Mouse (Mus musculus): ENCODE data around the gene Gm17535. TPM values are rescaled to one million over a fixed set of nuclear protein-coding genes. Genes with fewer than 3 reads are reported as not detected.
"Not testable (repeated sequence)": the region's sequence is repeated elsewhere in the genome, so short reads cannot be mapped to it uniquely, and the experiment has no call there.

Gene Gm17535
- total and polyA plus RNA-seq, 2 experiments from 2014 or later = not detected

DNA sequence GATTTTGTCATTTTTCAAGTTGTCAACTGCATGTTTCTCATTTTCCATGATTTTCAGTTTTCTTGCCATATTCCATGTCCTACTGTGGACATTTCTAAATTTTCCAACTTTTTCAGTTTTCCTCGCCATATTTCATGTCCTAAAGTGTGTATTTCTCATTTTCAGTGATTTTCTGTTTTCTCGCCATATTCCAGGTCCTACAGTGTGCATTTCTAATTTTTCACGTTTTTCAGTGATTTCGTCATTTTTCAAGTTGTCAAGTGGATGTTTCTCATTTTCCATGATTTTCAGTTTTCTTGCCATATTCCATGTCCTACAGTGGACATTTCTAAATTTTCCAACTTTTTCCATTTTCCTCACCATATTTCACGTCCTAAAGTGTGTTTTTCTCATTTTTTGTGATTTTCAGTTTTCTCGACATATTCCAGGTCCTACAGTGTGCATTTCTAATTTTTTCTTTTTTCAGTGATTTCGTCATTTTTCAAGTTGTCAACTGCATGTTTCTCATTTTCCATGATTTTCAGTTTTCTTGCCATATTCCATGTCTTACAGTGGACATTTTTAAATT lies 22.3 kb upstream of the Gm17535 start:
- H3K9me3 ChIP-seq (ENCODE audit: low read length); H3K4me3 ChIP-seq (ENCODE audit: low read length); H3K27ac ChIP-seq; H3K4me2 ChIP-seq (ENCODE audit: low read depth, low read length); H3K9ac ChIP-seq (replicated peaks; ENCODE audit: low read length); ATAC-seq; H3K36me3 ChIP-seq (ENCODE audit: insufficient read depth, low read length); H3K27me3 ChIP-seq (ENCODE audit: insufficient read depth, low read length); DNase-seq (ENCODE audit: low spot score); H3K4me1 ChIP-seq (ENCODE audit: insufficient read depth, low read length): not testable (repeated sequence)
- WGBS = 96% methylated on average over 2 of the region's 7 CpGs

DNA sequence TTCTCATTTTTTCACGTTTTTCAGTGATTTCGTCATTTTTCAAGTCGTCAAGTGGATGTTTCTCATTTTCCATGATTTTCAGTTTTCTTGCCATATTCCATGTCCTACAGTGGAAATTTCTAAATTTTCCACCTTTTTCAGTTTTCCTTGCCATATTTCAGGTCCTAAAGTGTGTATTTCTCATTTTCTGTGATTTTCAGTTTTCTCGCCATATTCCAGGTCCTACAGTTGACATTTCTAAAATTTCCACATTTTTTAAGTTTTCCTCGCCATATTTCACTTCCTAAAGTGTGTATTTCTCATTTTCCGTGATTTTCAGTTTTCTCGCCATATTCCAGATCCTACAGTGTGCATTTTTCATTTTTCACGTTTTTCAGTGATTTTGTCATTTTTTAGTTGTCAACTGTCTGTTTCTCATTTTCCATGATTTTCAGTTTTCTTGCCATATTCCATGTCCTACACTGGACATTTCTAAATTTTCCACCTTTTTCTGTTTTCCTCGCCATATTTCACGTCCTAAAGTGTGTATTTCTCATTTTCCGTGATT lies 21.6 kb upstream of the Gm17535 start, which contains the start of gene Gm10721:
Gm10721 (plus strand) TSS at position 408 of the 547 bp plus-strand sequence.
- H3K4me2 ChIP-seq (ENCODE audit: low read depth, low read length); DNase-seq (ENCODE audit: low spot score): not testable (repeated sequence)
- WGBS = no CpG with 5 or more reads among the region's 11 CpGs

DNA sequence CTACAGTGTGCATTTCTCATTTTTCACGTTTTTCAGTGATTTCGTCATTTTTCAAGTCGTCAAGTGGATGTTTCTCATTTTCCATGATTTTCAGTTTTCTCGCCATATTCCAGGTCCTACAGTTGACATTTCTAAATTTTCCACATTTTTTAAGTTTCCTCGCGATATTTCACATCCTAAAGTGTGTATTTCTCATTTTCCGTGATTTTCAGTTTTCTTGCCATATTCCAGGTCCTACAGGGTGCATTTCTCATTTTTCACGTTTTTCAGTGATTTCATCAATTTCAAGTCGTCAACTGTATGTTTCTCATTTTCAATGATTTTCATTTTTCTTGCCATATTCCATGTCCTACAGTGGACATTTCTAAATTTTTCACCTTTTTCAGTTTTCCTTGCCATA lies 19.0 kb upstream of the Gm17535 start, which contains the start of gene Gm10720:
Gm10720 (plus strand) TSS at position 301 of the 400 bp plus-strand sequence.
- 58% methylated on average over 4 of the region's 9 CpGs for WGBS

More for the DNA sequence above, 21.6 kb upstream of the Gm17535 start, which contains the start of gene Gm10721:
- not testable (repeated sequence) for H3K9me3 ChIP-seq (ENCODE audit: low read length); H3K27me3 ChIP-seq (ENCODE audit: insufficient read depth, low read length); H3K4me1 ChIP-seq (ENCODE audit: insufficient read depth, low read length); H3K36me3 ChIP-seq (ENCODE audit: insufficient read depth, low read length); H3K27ac ChIP-seq; H3K4me3 ChIP-seq (ENCODE audit: low read length); H3K9ac ChIP-seq (replicated peaks; ENCODE audit: low read length)
- peak; percentile 68 for ATAC-seq

DNA sequence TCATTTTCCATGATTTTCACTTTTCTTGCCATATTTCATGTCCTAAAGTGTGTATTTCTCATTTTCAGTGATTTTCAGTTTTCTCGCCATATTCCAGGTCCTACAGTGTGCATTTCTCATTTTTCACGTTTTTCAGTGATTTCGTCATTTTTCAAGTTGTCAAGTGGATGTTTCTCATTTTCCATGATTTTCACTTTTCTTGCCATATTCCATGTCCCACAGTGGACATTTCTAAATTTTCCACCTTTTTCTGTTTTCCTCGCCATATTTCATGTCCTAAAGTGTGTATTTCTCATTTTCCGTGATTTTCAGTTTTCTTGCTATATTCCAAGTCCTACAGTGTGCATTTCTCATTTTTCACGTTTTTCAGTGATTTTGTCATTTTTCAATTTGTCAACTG lies 18.5 kb upstream of the Gm17535 start:
- not testable (repeated sequence) for H3K9ac ChIP-seq (replicated peaks; ENCODE audit: low read length); H3K4me2 ChIP-seq (ENCODE audit: low read depth, low read length)

More for the DNA sequence above, 19.0 kb upstream of the Gm17535 start, which contains the start of gene Gm10720:
- not testable (repeated sequence) for ATAC-seq; H3K4me3 ChIP-seq (ENCODE audit: low read length); H3K9ac ChIP-seq (replicated peaks; ENCODE audit: low read length); H3K36me3 ChIP-seq (ENCODE audit: insufficient read depth, low read length); H3K4me2 ChIP-seq (ENCODE audit: low read depth, low read length); DNase-seq (ENCODE audit: low spot score); H3K27ac ChIP-seq; H3K4me1 ChIP-seq (ENCODE audit: insufficient read depth, low read length); H3K27me3 ChIP-seq (ENCODE audit: insufficient read depth, low read length); H3K9me3 ChIP-seq (ENCODE audit: low read length)

DNA sequence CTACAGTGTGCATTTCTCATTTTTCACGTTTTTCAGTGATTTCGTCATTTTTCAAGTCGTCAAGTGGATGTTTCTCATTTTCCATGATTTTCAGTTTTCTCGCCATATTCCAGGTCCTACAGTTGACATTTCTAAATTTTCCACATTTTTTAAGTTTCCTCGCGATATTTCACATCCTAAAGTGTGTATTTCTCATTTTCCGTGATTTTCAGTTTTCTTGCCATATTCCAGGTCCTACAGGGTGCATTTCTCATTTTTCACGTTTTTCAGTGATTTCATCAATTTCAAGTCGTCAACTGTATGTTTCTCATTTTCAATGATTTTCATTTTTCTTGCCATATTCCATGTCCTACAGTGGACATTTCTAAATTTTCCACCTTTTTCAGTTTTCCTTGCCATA lies 17.3 kb upstream of the Gm17535 start, which contains the start of gene Gm10719:
Gm10719 (plus strand) TSS at position 301 of the 400 bp plus-strand sequence.
- not testable (repeated sequence) for H3K4me1 ChIP-seq (ENCODE audit: insufficient read depth, low read length); H3K9me3 ChIP-seq (ENCODE audit: low read length); H3K4me2 ChIP-seq (ENCODE audit: low read depth, low read length); DNase-seq (ENCODE audit: low spot score); ATAC-seq; H3K9ac ChIP-seq (replicated peaks; ENCODE audit: low read length); H3K27ac ChIP-seq; H3K27me3 ChIP-seq (ENCODE audit: insufficient read depth, low read length); H3K4me3 ChIP-seq (ENCODE audit: low read length); H3K36me3 ChIP-seq (ENCODE audit: insufficient read depth, low read length)
- WGBS = 60% methylated on average over 1 of the region's 9 CpGs

More for the DNA sequence above, 18.5 kb upstream of the Gm17535 start:
- H3K27ac ChIP-seq; H3K9me3 ChIP-seq (ENCODE audit: low read length); H3K4me3 ChIP-seq (ENCODE audit: low read length); H3K27me3 ChIP-seq (ENCODE audit: insufficient read depth, low read length); H3K4me1 ChIP-seq (ENCODE audit: insufficient read depth, low read length); DNase-seq (ENCODE audit: low spot score); H3K36me3 ChIP-seq (ENCODE audit: insufficient read depth, low read length); ATAC-seq: not testable (repeated sequence)
- 71% methylated on average over 4 of the region's 6 CpGs for WGBS

DNA sequence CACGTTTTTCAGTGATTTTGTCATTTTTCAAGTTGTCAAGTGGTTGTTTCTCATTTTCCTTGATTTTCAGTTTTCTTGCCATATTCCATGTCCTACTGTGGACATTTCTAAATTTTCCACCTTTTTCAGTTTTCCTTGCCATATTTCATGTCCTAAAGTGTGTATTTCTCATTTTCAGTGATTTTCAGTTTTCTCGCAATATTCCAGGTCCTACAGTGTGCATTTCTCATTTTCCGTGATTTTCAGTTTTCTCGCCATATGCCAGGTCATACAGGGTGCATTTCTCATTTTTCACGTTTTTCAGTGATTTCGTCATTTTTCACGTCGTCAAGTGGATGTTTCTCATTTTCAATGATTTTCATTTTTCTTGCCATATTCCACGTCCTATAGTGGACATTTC lies 15.5 kb upstream of the Gm17535 start:
- not testable (repeated sequence) for DNase-seq (ENCODE audit: low spot score); H3K9ac ChIP-seq (replicated peaks; ENCODE audit: low read length); ATAC-seq; H3K4me1 ChIP-seq (ENCODE audit: insufficient read depth, low read length); H3K27ac ChIP-seq; H3K27me3 ChIP-seq (ENCODE audit: insufficient read depth, low read length); H3K4me3 ChIP-seq (ENCODE audit: low read length); H3K9me3 ChIP-seq (ENCODE audit: low read length); H3K36me3 ChIP-seq (ENCODE audit: insufficient read depth, low read length); H3K4me2 ChIP-seq (ENCODE audit: low read depth, low read length)
- WGBS = 70% methylated on average over 9 of the region's 9 CpGs

DNA sequence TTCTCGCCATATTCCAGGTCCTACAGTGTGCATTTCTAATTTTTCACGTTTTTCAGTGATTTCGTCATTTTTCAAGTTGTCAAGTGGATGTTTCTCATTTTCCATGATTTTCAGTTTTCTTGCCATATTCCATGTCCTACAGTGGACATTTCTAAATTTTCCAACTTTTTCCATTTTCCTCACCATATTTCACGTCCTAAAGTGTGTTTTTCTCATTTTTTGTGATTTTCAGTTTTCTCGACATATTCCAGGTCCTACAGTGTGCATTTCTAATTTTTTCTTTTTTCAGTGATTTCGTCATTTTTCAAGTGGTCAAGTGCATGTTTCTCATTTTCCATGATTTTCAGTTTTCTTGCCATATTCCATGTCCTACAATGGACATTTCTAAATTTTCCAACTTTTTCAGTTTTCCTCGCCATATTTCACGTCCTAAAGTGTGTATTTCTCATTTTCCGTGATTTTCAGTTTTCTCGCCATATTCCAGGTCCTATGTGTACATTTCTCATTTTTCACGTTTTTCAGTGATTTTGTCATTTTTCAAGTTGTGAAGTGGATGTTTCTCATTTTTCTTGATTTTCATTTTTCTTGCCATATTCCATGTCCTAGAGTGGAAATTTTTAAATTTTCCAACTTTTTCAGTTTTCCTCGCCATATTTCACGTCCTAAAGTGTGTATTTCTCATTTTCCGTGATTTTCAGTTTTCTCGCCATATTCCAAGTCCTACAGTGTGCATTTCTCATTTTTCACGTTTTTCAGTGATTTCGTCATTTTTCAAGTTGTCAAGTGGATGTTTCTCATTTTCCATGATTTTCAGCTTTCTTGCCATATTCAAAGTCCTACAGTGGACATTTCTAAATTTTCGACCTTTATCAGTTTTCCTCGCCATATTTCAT lies 14.3 kb upstream of the Gm17535 start:
- not testable (repeated sequence) for H3K27me3 ChIP-seq (ENCODE audit: insufficient read depth, low read length); H3K36me3 ChIP-seq (ENCODE audit: insufficient read depth, low read length); H3K9ac ChIP-seq (replicated peaks; ENCODE audit: low read length); H3K4me1 ChIP-seq (ENCODE audit: insufficient read depth, low read length); DNase-seq (ENCODE audit: low spot score); H3K27ac ChIP-seq; H3K4me2 ChIP-seq (ENCODE audit: low read depth, low read length); H3K9me3 ChIP-seq (ENCODE audit: low read length); H3K4me3 ChIP-seq (ENCODE audit: low read length)
- WGBS = 76% methylated on average over 11 of the region's 19 CpGs
- ATAC-seq = peak; percentile 72

DNA sequence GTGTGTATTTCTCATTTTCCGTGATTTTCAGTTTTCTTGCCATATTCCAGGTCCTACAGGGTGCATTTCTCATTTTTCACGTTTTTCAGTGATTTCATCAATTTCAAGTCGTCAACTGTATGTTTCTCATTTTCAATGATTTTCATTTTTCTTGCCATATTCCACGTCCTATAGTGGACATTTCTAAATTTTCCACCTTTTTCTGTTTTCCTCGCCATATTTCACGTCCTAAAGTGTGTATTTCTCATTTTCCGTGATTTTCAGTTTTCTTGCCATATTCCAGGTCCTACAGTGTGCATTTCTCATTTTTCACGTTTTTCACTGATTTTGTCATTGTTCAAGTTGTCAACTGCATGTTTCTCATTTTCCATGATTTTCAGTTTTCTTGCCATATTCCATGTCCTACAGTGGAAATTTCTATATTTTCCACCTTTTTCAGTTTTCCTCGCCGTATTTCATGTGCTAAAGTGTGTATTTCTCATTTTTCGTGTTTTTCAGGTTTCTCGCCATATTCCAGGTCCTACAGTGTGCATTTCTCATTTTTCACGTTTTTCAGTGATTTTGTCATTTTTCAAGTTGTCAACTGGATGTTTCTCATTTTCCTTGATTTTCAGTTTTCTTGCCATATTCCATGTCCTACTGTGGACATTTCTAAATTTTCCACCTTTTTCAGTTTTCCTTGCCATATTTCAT lies 11.9 kb upstream of the Gm17535 start:
- not testable (repeated sequence) for ATAC-seq; H3K4me1 ChIP-seq (ENCODE audit: insufficient read depth, low read length); H3K27me3 ChIP-seq (ENCODE audit: insufficient read depth, low read length); H3K27ac ChIP-seq; H3K9ac ChIP-seq (replicated peaks; ENCODE audit: low read length); H3K4me3 ChIP-seq (ENCODE audit: low read length); H3K36me3 ChIP-seq (ENCODE audit: insufficient read depth, low read length); H3K9me3 ChIP-seq (ENCODE audit: low read length); H3K4me2 ChIP-seq (ENCODE audit: low read depth, low read length)
- DNase-seq (ENCODE audit: low spot score) = peak; percentile 10
- 74% methylated on average over 9 of the region's 13 CpGs for whole genome bisulfite sequencing

DNA sequence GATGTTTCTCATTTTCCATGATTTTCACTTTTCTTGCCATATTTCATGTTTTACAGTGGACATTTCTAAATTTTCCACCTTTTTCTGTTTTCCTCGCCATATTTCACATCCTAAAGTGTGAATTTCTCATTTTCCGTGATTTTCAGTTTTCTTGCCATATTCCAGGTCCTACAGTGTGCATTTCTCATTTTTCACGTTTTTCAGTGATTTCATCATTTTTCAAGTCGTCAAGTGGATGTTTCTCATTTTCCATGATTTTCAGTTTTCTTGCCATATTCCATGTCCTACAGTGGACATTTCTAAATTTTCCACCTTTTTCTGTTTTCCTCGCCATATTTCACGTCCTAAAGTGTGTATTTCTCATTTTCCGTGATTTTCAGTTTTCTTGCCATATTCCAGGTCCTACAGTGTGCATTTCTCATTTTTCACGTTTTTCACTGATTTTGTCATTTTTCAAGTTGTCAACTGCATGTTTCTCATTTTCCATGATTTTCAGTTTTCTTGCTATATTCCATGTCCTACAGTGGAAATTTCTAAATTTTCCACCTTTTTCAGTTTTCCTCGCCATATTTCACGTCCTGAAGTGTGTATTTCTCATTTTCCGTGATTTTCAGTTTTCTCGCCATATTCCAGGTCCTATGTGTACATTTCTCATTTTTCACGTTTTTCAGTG lies 11.0 kb upstream of the Gm17535 start, which contains the start of gene Gm10718:
Gm10718 (plus strand) TSS at position 236 of the 673 bp plus-strand sequence.
- H3K27me3 ChIP-seq (ENCODE audit: insufficient read depth, low read length); H3K27ac ChIP-seq; H3K36me3 ChIP-seq (ENCODE audit: insufficient read depth, low read length); H3K4me2 ChIP-seq (ENCODE audit: low read depth, low read length); H3K4me3 ChIP-seq (ENCODE audit: low read length); ATAC-seq; DNase-seq (ENCODE audit: low spot score); H3K9me3 ChIP-seq (ENCODE audit: low read length); H3K9ac ChIP-seq (replicated peaks; ENCODE audit: low read length); H3K4me1 ChIP-seq (ENCODE audit: insufficient read depth, low read length): not testable (repeated sequence)
- WGBS = 74% methylated on average over 9 of the region's 13 CpGs

Data from hindbrain, postnatal 0 days (tissue).